Mouse (Mus musculus) lung, postnatal 0 days (tissue): Measurements from ENCODE around the gene Hacl1.

Experiments used
- CTCF ChIP-seq: IDR thresholded peaks from 2 replicates; pipeline ENCODE4 v1.5.1; 2016; ENCODE audit warnings: antibody characterized with exemption, mild to moderate bottlenecking
- EP300 ChIP-seq: IDR thresholded peaks from 2 replicates; pipeline ENCODE4 v1.6.1; 2016; ENCODE audit warnings: antibody characterized with exemption, mild to moderate bottlenecking, control low read depth

- no peak for TF ChIP-seq CTCF
- TF ChIP-seq EP300, result no peak
These were observed 3.2 kb upstream of the Hacl1 start for GRCm38 (mm10) chr14:31644183-31644830.
